Mouse (Mus musculus): Measurements from ENCODE around the gene Cds2. TPM values are rescaled to one million over a fixed set of nuclear protein-coding genes. Genes with fewer than 3 reads are reported as not detected.
A peak's percentile ranks its signal among the peaks of the same experiment; 100 is the strongest.

The Cds2 gene
- polyA plus RNA-seq, 1 experiment from 2014 or later: 12.9 TPM

GRCm38 (mm10) chr2:132293694-132294450 lies 30.9 kb downstream of the Cds2 start:
- H3K36me3 ChIP-seq (ENCODE audit: control insufficient read depth, insufficient read depth, low read length): peaks cover 7% of the 10 kb centered on the region; the same call in 1 of the 2 replicates

DNA sequence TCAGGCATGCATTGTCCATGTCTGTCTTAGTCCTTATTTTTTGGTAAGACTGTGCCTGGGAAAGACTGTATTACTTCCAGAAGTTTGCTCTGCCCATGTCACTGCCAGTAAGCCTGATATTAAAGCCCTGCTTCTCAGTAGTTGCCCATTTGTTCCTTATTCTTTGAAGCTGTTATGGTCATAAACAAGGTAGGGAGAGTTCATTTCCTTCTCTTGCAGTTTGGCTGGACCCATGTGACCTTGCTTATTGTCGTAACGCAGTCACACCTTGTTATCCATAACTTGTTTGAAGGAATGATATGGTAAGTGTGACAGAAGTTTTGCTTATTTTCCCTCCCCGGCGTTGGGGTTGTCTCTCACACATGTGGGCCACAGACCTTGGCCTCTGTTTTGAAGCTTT lies 35.3 kb downstream of the Cds2 start:
- ATAC-seq (replicated peaks; ENCODE audit: low FRiP score) (no peak), DNase-seq (ENCODE audit: low spot score) (no peak)
- H3K4me2 ChIP-seq: no peak overlapping the region
- H3K27ac ChIP-seq (ENCODE audit: low read depth, low read length): no peak overlapping the region
- no peak overlapping the region for H3K4me3 ChIP-seq (ENCODE audit: low read depth, low read length)
- H3K9ac ChIP-seq (ENCODE audit: low read depth, low read length): no peak overlapping the region
- H3K4me1 ChIP-seq (replicated peaks; ENCODE audit: control insufficient read depth, insufficient read depth, low read length): 0 out of 2 replicates have a peak, but pooled peaks cover 2% of the 10 kb centered on the region
- peaks cover 12% of the 10 kb centered on the region; the same call in 1 of the 2 replicates for H3K36me3 ChIP-seq (ENCODE audit: control insufficient read depth, insufficient read depth, low read length)
- no peaks in the 10 kb centered on the region for H3K9me3 ChIP-seq (ENCODE audit: control insufficient read depth, low read length)
- H3K27me3 ChIP-seq (replicated peaks; ENCODE audit: control insufficient read depth, insufficient read depth, low read length): no peaks in the 10 kb centered on the region
- 95% methylated on average over 4 of the region's 4 CpGs for WGBS

More at GRCm38 (mm10) chr2:132293694-132294450, 30.9 kb downstream of the Cds2 start:
- DNase-seq (ENCODE audit: low spot score) (no peak), ATAC-seq (replicated peaks; ENCODE audit: low FRiP score) (no peak)
- no peak overlapping the region for H3K4me2 ChIP-seq
- H3K27me3 ChIP-seq (replicated peaks; ENCODE audit: control insufficient read depth, insufficient read depth, low read length): no peaks in the 10 kb centered on the region
- peaks cover 26% of the 10 kb centered on the region for H3K4me1 ChIP-seq (replicated peaks; ENCODE audit: control insufficient read depth, insufficient read depth, low read length)
- H3K9me3 ChIP-seq (ENCODE audit: control insufficient read depth, low read length): no peaks in the 10 kb centered on the region
- 69% methylated on average over 10 of the region's 10 CpGs for WGBS
- no peak overlapping the region for H3K27ac ChIP-seq (ENCODE audit: low read depth, low read length)
- no peak overlapping the region for H3K9ac ChIP-seq (ENCODE audit: low read depth, low read length)
- no peak overlapping the region for H3K4me3 ChIP-seq (ENCODE audit: low read depth, low read length)

DNA sequence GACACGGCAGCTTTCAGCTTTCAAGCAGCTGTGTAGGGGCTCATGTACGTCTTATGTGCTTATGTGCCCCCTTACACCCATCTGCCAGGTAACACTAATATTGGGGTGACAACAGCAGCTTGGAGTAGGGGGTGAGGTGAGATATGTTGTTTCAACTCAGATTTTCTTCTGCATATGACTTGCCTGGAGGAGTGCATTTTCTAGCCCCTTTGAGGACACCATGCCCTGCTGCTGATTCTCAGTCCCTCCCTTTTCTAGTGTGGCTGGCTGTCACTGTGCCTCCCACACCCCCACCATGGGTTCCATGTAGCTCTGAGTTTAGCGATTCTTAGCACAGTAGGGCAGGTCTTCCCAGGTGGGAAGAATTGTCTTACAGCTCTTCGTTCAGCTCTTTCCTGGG lies 38.5 kb downstream of the Cds2 start:
- Histone ChIP-seq H3K4me2 (no peak overlapping the region), H3K9me3 (ENCODE audit: control insufficient read depth, low read length) (no peaks in the 10 kb centered on the region), H3K9ac (ENCODE audit: low read depth, low read length) (no peak overlapping the region), H3K4me1 (replicated peaks; ENCODE audit: control insufficient read depth, insufficient read depth, low read length) (0 out of 2 replicates have a peak, but pooled peaks cover 11% of the 10 kb centered on the region), H3K27me3 (replicated peaks; ENCODE audit: control insufficient read depth, insufficient read depth, low read length) (no peaks in the 10 kb centered on the region), H3K36me3 (ENCODE audit: control insufficient read depth, insufficient read depth, low read length) (peaks cover 22% of the 10 kb centered on the region; the same call in 1 of the 2 replicates), H3K27ac (ENCODE audit: low read depth, low read length) (no peak overlapping the region), H3K4me3 (ENCODE audit: low read depth, low read length) (no peak overlapping the region)
- DNase-seq (ENCODE audit: low spot score): no peak
- 92% methylated on average over 4 of the region's 4 CpGs for WGBS
- ATAC-seq (replicated peaks; ENCODE audit: low FRiP score): no peak

GRCm38 (mm10) chr2:132305165-132305564 lies 42.2 kb downstream of the Cds2 start:
- DNase-seq (ENCODE audit: low spot score) (no peak), ATAC-seq (replicated peaks; ENCODE audit: low FRiP score) (peak; percentile 69)
- Histone ChIP-seq H3K4me3 (ENCODE audit: low read depth, low read length) (no peak overlapping the region), H3K4me2 (no peak overlapping the region), H3K27me3 (replicated peaks; ENCODE audit: control insufficient read depth, insufficient read depth, low read length) (no peaks in the 10 kb centered on the region), H3K9me3 (ENCODE audit: control insufficient read depth, low read length) (no peaks in the 10 kb centered on the region), H3K9ac (ENCODE audit: low read depth, low read length) (no peak overlapping the region), H3K4me1 (replicated peaks; ENCODE audit: control insufficient read depth, insufficient read depth, low read length) (peaks cover 13% of the 10 kb centered on the region; the same call in 1 of the 2 replicates), H3K27ac (ENCODE audit: low read depth, low read length) (no peak overlapping the region), H3K36me3 (ENCODE audit: control insufficient read depth, insufficient read depth, low read length) (peaks cover 16% of the 10 kb centered on the region; the same call in 1 of the 2 replicates)
- 59% methylated on average over 7 of the region's 7 CpGs for WGBS

- Histone ChIP-seq H3K27ac (ENCODE audit: low read depth, low read length) (no peak overlapping the region), H3K9ac (ENCODE audit: low read depth, low read length) (no peak overlapping the region), H3K4me3 (ENCODE audit: low read depth, low read length) (no peak overlapping the region), H3K9me3 (ENCODE audit: control insufficient read depth, low read length) (no peaks in the 10 kb centered on the region), H3K36me3 (ENCODE audit: control insufficient read depth, insufficient read depth, low read length) (peaks cover 13% of the 10 kb centered on the region; the same call in 1 of the 2 replicates), H3K27me3 (replicated peaks; ENCODE audit: control insufficient read depth, insufficient read depth, low read length) (no peaks in the 10 kb centered on the region), H3K4me1 (replicated peaks; ENCODE audit: control insufficient read depth, insufficient read depth, low read length) (peaks cover 13% of the 10 kb centered on the region; the same call in 1 of the 2 replicates), H3K4me2 (no peak overlapping the region)
- WGBS: 46% methylated on average over 4 of the region's 4 CpGs
- ATAC-seq (replicated peaks; ENCODE audit: low FRiP score) (no peak; the same call in 1 of the 2 replicates), DNase-seq (ENCODE audit: low spot score) (no peak)
Observed at GRCm38 (mm10) chr2:132305988-132306387, 43.0 kb downstream of the Cds2 start.

DNA sequence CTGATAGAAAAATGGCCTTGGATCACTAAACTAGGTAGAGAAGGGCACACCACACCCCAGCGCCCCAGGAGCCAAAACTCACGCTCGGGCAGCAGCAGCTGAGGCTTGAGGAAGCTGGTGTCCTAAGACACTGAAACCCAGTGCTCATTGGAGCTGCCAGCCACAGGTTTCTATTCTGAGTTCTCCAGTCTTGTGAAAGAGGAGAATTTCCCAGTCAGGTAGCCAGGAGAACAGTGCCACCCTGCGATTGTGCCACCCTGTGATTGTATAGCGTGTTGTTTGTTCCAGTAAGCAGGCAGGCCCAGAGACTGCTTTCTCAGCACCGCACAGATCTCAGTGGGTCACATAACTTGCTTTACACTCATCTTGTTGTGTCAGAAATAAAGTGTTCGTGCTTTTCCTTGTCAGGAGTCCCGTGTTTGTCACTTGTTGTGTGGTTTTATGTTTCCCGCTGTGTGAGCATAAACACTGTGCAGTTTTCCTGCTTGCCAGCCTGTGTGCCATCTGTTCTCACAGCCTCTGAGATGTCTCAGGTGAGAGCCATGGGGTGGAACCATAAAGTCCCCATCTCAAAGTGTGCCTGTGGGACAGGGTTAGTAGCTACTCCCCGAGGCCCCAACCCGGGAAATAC lies 44.4 kb downstream of the Cds2 start:
- Histone ChIP-seq H3K4me2 (no peak overlapping the region), H3K27me3 (replicated peaks; ENCODE audit: control insufficient read depth, insufficient read depth, low read length) (no peaks in the 10 kb centered on the region), H3K4me1 (replicated peaks; ENCODE audit: control insufficient read depth, insufficient read depth, low read length) (peaks cover 13% of the 10 kb centered on the region; the same call in 1 of the 2 replicates), H3K4me3 (ENCODE audit: low read depth, low read length) (no peak overlapping the region), H3K36me3 (ENCODE audit: control insufficient read depth, insufficient read depth, low read length) (peaks cover 10% of the 10 kb centered on the region; the same call in 1 of the 2 replicates), H3K9ac (ENCODE audit: low read depth, low read length) (no peak overlapping the region), H3K9me3 (ENCODE audit: control insufficient read depth, low read length) (no peaks in the 10 kb centered on the region), H3K27ac (ENCODE audit: low read depth, low read length) (no peak overlapping the region)
- WGBS: 91% methylated on average over 11 of the region's 11 CpGs
- no peak for ATAC-seq (replicated peaks; ENCODE audit: low FRiP score)
- DNase-seq (ENCODE audit: low spot score): no peak

DNA sequence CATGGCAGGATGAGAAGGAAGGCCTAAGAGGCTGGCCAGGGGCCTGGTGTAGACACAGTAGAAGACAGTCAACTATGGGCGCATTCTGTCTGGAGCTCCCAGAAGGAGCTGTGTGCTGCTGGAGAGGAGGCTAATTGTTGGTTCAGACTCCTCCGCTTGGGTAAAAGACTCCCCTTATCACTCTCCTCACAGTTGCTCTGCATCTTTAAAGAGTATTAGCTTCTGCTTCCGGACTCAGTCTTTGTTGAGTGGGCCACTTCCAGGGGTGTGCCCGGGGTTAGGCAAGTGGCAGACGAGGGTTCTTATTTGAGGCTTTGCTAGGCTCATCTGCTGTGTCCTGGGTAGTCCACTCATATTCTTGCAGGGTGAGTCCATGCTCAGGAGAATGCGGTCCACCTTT lies 45.9 kb downstream of the Cds2 start:
- peaks cover 10% of the 10 kb centered on the region; the same call in 1 of the 2 replicates for H3K36me3 ChIP-seq (ENCODE audit: control insufficient read depth, insufficient read depth, low read length)
- 80% methylated on average over 6 of the region's 6 CpGs for WGBS
- no peak for ATAC-seq (replicated peaks; ENCODE audit: low FRiP score)

DNA sequence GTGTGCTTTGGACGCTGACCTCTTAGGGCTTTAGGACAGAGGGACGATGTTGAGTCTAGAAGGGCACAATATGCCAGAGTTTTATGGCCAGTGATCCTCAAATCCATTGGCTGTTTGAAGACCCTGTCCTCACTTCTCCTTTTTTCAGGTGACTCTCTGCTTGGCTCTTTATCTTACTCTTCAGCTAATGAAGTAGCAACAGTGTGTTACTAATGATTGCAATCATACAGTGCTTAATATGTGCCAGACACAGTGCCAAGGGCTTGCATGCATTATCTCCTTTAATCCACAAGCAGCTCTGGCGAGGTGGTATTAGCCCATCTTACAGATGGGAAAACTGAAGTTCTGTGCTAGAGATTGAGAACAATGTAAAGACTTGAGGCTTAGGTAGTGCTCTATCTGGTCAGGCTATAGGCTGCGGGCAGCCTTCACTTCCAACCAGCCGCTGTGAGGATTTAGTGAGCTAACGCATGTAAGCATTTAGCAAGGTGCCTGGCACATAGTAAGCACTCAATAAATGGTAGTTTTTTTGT lies 46.5 kb downstream of the Cds2 start:
- Histone ChIP-seq H3K27ac (ENCODE audit: low read depth, low read length) (no peak overlapping the region), H3K9me3 (ENCODE audit: control insufficient read depth, low read length) (no peaks in the 10 kb centered on the region), H3K27me3 (replicated peaks; ENCODE audit: control insufficient read depth, insufficient read depth, low read length) (no peaks in the 10 kb centered on the region), H3K4me2 (no peak overlapping the region), H3K9ac (ENCODE audit: low read depth, low read length) (no peak overlapping the region), H3K4me3 (ENCODE audit: low read depth, low read length) (no peak overlapping the region), H3K4me1 (replicated peaks; ENCODE audit: control insufficient read depth, insufficient read depth, low read length) (peaks cover 13% of the 10 kb centered on the region; the same call in 1 of the 2 replicates), H3K36me3 (ENCODE audit: control insufficient read depth, insufficient read depth, low read length) (peaks cover 8% of the 10 kb centered on the region; the same call in 1 of the 2 replicates)
- DNase-seq (ENCODE audit: low spot score): no peak
- ATAC-seq (replicated peaks; ENCODE audit: low FRiP score): no peak
- 87% methylated on average over 6 of the region's 6 CpGs for WGBS

More for the DNA sequence above, 45.9 kb downstream of the Cds2 start:
- no peak overlapping the region for H3K27ac ChIP-seq (ENCODE audit: low read depth, low read length)
- no peak overlapping the region for H3K4me2 ChIP-seq
- no peak for DNase-seq (ENCODE audit: low spot score)
- no peak overlapping the region for H3K9ac ChIP-seq (ENCODE audit: low read depth, low read length)
- H3K9me3 ChIP-seq (ENCODE audit: control insufficient read depth, low read length): no peaks in the 10 kb centered on the region
- no peaks in the 10 kb centered on the region for H3K27me3 ChIP-seq (replicated peaks; ENCODE audit: control insufficient read depth, insufficient read depth, low read length)
- no peak overlapping the region for H3K4me3 ChIP-seq (ENCODE audit: low read depth, low read length)
- peaks cover 13% of the 10 kb centered on the region; the same call in 1 of the 2 replicates for H3K4me1 ChIP-seq (replicated peaks; ENCODE audit: control insufficient read depth, insufficient read depth, low read length)

Data from liver, embryonic 11.5 days (tissue).